Mouse (Mus musculus): Measurements from ENCODE around the gene Mylip.

DNA sequence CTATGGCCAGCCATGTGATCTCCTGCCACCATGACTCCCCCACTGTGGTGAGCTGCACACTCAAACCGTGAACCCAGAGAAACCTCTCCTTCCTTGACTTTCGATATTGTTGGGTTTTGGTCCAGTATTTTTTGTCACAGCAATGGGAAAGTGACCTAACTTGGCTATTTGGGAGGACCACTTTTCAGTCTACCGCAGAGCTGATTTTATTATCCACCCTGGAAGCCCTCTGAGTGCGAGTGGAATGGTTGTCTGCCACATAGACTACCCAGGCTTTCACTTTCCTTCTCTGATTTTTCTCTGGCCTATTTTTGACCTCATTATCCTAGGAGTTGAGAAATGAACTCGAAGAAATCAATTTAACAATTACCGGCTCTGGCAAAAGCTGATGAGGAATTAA is 46.0 kb upstream of the Mylip start:
- TF ChIP-seq CTCF (IDR thresholded peaks at IDR 0.05; ENCODE audit: low read depth) (no peak), EP300 (optimal IDR thresholded peaks at IDR 0.05) (no peak)

Measured in stomach, postnatal 0 days (tissue).